Mouse (Mus musculus) CD4-positive helper T cell, adult 2 months (primary cell): ENCODE data around the gene 0610012G03Rik.
A peak's percentile ranks its signal among the peaks of the same experiment; 100 is the strongest.

Experiments used
- DNase-seq: peaks from one replicate; pipeline ENCODE4 v3.0.0-alpha.2; 2012; ENCODE audit warnings: low read depth, missing footprints, low spot score

The 0610012G03Rik gene

DNA sequence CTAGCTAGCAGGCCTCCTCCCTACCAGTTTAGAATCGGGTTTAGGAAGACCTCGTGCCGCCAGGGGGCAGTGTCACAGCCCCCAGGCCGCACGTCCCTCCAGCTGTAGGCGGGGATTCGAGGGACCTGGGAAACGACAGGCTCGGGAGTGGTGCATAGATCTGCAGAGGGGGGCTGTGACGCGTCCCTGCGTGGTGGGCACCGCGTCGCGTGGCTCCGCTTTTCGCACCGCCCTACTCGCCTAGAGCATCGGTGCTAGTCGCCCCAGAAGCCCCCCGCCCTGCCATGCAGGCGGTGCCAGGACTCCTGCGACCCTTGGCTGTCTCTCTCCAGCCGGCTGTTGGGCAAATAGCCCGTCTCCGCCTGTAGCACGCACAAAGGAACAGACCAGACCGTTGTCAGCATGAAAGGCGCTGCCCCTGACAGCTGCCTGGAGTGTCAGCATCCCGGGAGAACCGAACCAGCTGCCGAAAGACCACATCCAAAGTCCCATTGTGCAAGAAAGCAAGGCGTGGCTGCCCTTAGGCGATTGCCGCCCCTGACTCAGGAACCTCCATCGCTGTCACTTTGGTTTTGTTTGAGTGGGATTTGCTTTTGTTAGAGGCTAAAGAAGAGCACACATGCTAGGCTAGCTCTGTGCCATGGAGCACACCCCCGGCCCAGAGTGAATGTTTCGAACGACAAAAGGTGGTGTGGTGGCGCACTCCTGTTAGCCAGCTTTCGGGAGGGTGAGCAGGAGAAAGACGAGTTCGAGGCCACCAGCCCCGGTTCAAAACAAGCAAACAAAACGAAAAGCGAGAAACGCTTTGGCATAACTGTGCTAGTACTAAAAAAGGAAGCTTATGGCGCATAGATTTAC, 15.2 kb downstream of the 0610012G03Rik start:
- peak; percentile 84 for DNase-seq

DNA sequence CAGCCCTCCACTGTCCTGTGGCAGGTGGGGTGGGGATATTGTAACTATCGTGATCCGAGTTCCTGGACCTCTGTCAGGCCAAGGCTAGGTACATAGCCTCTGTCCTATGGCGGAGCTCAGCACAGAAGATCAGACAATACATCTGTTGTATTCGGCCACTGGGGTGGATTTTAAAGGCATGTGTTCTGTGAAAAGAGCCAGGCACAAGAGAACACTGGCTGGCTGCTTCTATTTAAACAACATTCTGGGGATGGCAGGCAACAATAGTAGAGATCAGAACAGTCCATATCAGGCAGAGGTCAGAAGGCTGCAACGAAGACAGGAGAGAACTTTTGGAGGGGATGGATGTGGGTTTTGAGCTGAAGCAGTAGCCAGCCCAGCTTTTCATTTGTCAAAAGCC, 16.0 kb downstream of the 0610012G03Rik start:
- no peak for DNase-seq

DNA sequence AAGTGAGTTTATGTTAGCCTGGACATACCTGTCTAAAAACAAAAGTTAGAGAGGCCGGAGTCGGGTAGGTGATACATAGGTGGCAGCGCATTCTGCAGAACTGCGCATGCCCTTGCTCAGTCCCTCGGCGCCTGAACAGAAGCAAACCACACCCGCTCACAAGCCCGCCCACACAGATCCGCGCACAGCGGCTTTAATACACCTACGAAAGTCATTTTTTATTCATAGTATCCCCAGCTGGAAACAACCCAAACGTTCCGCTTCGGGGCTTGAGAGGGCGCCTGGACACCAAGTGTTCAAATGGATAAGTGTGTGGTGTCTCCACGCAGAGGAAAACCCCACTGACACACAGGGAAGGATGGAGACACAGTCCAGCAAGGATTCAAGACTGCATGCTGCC, 17.0 kb downstream of the 0610012G03Rik start:
- peak; percentile 59 for DNase-seq

DNA sequence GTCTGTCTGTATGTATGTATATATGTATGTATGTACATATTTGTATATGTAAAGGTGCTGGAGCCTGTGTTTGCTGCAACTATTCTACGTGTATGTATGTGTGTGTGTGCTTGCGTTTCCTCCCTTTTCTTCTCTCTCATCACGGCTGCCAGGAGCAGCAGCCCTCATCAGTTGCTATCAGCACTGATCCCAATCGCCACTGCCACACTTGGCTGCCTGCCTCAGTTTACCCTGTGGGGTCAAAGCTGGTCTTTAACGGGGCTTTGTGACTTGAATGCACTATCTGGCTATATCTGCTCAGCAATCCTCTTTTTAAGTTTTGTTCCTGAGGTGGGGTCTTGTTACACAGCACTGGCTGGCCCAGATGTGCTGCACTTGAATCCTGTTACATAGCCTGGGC, 20.9 kb downstream of the 0610012G03Rik start:
- no peak for DNase-seq

DNA sequence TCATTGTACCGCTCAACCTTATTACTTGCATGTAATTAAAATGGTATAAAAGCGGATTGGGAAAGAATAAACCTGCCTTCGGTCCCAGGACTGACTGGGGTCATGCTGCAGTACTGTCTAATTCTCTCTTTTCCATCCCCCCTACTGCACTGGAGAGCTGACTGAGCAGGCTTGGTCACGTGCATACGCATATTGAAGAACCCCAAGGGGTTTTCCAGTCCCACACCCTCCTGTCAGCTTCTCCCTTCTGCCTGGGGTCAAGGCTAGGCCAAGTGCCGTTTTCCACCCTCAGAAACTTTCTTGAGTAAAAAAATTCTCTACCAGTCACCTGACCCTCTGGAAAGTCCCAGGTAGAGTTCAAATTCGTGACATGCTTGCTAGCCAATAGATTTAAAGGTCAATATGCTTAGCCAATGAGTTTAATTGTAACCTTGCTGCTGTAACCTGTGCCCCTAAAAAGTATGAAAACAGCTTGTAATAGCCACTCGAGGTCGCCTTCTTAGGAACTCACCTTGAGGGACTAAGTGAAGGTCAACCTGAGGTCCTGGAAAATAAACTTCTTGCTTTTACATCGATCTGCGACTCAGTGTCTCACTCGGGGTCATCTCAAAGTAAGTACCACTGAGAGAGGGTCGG, 21.6 kb downstream of the 0610012G03Rik start:
- DNase-seq, result peak; percentile 36

DNA sequence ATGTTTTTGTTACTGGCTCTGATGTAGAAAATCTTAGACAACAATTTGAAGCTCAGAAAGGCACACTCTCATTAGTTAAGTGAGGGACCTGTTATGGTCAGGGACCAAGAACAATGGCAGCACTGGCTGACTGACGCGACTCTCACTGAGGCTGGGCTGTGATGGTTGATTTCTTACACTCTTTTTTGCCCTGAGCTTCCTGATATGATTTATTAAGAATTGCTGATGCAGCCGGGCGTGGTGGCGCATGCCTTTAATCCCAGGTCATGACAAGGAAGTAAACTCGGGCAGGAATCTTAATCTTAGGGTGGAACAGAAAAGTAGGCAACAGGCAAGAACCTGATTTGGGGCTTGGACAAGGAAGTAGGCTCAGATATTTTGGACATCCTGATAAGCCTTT, 22.2 kb downstream of the 0610012G03Rik start:
- DNase-seq, result no peak

DNA sequence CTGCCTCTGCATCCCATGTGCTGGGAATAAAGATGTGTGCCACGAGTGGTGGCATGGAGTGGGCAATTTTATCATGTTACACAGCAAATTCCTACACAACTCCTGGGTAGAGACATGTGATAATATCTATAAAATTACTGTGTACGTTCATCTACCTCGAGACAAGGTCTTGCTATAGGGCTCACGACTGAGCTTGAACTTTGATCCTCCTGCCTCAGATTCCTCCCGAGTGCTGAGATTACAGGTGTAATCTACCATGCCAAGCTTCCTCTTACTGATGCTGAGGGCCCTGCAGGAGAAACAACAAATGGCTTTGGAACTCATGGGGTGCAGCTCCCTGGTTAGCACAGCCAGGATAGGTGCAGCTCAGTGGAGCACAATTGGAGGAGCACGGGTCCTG, 23.9 kb downstream of the 0610012G03Rik start:
- DNase-seq, result no peak

DNA sequence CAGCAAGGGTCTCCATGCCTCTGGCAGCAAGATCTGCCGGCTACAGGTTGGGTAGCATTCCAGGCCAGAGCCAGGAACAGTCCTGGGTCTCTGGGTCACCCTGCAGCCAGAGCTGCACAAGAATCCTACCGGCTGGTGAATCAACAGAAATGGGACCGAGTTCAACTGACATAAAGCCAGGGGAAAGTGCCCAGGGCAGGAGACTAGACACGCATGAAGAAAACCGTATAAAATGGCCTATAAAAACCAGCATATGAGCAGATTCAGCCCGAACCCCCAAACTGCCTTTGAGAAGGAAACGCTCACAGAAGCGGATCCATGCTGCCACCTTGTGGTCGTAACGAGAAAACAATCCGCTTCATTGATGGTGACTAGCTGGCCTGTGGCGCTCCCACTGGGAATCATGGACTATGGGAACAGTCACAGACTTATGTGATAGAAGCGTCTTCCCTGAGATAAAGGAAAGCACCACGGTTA, 30.0 kb downstream of the 0610012G03Rik start:
- DNase-seq, result peak; percentile 54

DNA sequence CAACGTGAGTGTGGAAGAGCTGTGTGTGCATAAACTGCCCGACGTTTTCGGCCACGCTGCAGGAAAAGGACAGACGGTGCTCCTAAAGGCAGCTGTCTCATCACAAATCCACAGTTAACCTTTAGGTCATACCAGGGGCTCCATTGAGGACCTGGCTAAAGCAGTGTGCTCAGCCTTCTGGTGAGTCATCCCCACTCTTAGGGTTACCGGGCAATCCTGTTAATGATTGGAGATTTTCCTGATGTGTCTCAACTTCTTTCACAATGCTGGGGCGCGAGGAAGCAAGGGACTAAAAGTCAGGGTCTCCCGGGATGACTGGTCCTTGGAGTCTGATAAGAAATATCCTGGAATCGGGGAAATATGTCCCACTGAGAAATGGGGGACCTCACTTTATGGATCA, 30.5 kb downstream of the 0610012G03Rik start:
- DNase-seq, result no peak

DNA sequence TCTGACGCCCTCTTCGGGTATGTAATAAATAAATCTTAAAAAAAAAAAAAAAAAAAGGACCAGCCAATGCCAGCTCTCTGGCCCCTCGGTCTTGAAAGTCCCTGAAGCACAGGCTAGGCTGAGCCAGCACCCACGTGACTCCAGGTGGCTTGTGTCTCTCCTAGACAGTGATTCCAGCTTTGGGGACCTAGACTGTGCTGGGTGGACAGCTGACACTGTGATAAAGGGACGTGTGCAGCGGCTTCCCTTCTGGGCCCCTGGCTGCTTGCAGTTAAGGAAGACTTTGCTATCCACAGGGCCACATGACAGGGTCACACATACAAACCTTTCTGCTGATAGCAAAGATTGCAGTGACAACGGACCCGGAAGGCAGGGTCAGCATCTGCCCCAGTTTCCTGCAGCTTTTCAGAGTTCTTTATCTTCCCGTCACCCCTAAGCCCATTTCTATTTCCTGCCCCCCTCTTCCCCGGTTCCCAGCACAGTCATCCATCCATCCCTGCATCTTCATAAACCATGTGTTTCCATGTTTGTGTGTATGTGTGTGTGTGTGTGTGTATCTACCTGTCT, 37.9 kb downstream of the 0610012G03Rik start:
- DNase-seq, result no peak

DNA sequence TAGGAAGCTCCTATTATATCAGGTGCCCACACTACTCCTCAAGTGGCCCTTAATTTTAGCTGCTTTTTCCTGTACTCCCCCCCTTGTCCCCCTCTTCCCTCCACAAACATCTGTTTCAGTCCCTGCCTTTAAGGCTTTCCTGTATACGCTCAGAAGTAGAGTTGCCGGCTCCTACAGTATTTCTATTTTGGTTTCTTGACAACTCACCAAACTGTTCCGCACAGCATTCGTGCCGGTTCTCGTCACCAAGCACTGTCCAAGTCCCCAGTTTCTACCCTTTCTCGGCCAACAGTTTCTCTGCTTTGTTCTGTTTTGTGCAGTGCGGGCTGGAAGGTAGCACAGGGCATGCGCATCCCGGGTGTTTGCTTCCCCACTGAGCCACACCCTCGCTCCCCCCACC, 39.3 kb downstream of the 0610012G03Rik start:
- no peak for DNase-seq

DNA sequence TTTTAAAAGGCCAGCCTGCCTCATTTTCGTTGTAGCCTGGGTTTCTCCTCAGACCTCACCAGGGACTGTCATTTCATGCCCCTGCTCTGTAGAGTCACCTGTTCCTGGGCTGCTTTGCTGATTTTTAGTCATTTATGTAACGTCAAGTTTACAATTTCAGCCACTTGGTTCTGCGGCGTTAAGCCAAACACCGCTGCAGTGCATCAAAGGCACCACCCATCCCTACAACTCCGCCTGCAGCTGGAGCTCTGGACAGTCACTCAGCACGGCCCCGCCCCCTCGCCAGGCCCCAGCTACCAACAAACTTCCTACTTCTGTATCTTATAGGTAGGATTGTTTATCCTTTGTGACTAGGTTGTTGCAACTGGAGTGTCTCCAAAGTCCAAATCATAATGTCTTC, 41.4 kb downstream of the 0610012G03Rik start:
- DNase-seq, result no peak

DNA sequence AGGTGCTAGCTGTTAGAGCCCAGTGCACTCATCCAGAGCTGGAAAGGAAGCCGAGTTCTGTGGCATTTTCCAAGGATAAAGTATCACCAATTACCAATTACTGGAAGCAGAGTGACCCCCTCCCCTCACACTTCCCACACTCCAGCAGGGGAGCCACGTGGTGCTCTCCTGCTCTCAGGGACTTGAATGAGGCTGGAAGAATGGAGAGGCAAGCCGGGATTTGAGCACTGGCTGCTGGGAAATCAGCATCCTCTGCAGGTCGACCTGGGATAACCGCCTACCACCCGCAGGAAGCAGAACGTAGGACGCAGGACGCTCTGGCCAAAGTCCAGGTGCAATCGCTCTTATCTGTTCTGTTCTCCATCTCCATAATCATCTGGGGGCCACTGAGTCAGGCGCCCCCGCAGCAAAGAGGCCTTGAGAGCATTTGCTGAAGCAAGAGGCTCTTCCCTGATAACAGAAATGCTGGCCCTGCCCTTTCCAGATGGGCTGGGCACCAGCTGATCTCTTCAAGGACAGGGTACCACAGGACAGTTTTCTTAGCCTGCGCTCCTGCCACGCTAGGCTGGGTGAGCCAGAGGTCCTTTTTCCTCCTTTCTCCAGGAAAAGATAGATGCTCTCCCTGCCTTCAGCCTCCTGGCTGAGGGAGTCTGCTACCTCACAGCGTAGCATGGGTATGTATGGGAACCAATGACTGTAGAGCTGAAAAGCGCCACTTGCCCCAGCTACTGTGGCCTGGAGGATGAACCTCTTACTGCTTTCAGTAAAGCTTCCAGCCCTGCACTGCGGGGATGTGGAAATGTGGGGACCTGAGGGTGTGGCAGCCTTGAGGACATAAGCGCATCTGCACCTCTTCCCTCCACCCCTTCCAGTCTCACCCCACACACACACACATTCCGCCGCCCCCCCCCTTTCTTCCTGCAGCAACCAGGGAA, 42.1 kb downstream of the 0610012G03Rik start:
- no peak for DNase-seq

DNA sequence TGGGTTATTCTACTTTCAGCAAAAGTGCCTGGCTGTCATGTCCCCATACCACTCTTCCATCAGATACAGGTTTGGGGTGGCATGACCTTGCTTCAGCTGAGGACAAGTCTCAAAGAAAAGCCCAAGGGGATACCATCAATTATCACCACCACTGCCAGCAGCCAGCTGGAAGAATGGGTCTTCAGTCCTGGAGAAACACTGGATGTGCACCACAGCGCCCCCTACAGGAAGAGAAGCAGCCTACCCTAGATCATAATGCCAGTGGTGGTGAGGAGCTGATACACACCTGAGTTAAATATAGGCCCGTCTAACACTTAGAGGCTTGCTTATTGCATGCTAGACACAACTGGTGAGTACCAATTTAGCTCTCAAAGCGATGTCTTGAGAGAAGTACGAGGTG, 43.0 kb downstream of the 0610012G03Rik start:
- DNase-seq, result no peak

DNA sequence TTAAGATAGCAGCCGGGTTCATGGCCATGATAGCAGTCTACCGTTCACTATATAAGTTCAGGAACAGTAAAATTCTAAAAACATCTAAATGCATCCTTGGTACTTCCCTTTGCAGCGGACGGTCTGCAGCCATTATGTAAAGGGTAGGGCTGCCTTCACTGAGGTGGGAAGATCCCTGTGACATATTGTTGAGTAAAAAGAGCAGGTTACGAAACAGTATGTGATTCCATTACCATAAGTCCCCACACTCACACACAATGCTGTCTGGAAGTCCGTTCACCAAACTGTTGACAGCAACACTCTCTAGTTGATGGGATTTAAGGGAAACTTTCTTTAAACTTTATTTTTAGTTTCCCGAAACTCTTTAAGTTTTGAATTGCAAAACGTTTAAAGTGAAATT, 45.1 kb downstream of the 0610012G03Rik start:
- no peak for DNase-seq

DNA sequence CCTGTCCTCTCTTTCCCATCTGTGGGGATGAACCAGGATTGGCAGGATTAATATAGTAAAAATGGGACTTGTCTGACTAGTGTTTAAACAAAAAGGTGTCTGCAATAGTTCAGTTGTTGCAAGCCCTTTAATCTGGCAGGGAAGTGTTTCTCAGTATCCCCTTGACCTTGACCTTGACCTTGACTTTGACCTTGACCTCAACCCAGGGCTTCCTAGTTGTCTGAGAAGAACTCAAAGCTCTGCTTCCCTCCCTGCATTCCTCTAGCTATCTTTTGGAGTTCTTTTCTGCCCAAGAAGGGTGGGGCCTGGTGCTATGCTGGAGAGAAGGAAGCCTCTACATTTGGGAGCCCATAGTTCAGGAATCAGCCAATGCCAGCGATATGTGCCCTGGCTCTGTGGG, 46.4 kb downstream of the 0610012G03Rik start:
- no peak for DNase-seq

DNA sequence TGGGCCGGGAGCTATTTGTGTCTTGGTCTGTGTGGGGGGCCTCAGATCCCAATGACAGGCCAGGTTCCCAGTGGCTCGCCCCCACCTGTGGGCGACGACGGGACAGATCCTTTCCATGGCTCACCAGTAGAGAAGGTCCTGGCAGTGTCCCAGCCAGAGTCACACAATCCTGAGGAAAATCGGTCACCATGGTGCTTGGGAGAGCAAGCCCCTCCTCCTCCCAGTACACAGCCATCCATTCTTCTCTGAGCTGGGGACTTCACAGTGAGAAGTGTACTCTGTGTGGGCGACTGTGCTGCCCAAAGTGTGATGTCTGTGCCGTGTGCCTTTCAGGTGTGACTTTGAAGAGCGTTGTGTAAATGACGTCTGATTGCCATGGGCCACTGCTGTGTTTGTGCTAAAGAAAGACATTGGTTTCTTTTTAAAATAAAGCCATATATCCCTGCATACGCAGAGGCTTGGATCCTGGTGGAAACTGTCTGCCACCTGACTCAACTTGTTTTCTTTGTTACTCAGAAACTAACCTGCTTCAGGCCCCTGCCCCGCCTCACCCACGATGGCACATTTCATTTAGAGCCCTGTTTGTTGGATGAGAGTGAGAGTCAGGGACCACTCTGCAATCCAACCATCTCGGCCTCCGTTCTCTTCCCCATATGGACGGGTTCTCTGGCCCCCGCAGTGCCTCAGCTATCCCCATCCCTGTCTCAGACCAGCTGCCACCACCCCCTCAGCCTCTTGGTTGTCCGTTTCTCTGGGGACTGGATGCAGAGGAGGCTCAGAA, 49.6 kb downstream of the 0610012G03Rik start:
- DNase-seq, result no peak
